Mouse (Mus musculus) liver, postnatal 0 days (tissue): ENCODE results near the gene Pitpnm1.

ENCODE experiments used
- CTCF ChIP-seq: sonication (generic); IDR thresholded peaks from 2 replicates; pipeline ENCODE4 v1.5.1; 2016; ENCODE audit warnings: antibody characterized with exemption, low read depth
- EP300 ChIP-seq: IDR thresholded peaks from 2 replicates; pipeline ENCODE4 v1.6.1; 2016; ENCODE audit warnings: antibody characterized with exemption, low read depth, mild to moderate bottlenecking

DNA sequence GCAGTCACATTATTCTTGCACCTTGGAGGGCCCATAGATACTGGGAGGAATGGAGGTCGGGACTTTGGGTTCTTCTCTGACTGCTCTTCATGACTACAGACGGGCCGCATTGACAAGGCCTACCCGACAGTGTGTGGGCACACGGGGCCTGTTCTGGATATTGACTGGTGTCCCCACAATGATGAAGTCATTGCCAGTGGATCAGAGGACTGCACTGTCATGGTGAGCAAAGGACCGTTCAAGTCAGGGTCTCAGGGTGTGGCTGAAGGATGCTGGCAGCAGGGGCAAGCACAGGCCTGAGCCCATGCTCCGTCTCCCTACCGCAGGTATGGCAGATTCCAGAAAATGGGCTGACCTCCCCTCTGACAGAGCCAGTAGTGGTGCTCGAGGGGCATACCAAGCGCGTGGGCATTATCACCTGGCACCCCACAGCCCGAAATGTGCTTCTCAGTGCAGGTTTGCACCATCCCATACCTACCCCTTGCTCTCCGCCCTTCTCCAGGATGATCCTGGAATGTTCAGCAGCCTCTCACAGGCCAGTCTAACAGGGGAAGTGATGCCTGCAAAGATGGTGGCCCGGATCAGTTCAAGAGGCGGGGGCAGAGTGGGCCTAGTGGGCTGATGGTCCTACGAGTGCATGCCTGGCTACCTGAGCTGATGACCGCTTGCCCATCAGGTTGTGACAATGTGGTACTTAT is 50.1 kb downstream of the Pitpnm1 start:
- TF ChIP-seq CTCF: no peak
- no peak for TF ChIP-seq EP300
